Mouse (Mus musculus): ENCODE measurements around the gene Fam43a.

Fam43a gene

GRCm38 (mm10) chr16:30604807-30605137 is 5.2 kb downstream of the Fam43a start:
- no peak for TF ChIP-seq GATA4 (IDR thresholded peaks at IDR 0.05; ENCODE audit: insufficient replicate concordance, low read length)

DNA sequence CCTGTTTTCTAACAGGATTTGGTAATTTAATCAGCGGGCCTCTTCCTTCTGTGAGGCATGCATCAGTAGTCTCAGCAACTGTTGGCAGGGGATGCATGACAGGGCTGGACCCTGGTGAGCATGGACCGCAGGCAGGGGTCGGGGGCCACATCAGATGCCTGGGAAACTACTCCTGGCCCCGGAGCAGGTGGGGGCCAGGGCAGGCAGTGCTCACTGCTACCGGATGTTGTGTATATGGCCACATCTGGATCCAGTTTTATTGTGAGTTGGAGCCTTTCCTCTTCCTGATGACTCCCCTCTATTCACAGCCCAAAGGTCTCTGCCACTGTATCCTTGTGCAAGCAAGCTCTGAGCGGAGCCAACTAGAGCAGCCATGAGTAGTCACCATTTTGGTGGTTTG is 6.0 kb downstream of the Fam43a start:
- TF ChIP-seq GATA4 (IDR thresholded peaks at IDR 0.05; ENCODE audit: insufficient replicate concordance, low read length) = no peak

DNA sequence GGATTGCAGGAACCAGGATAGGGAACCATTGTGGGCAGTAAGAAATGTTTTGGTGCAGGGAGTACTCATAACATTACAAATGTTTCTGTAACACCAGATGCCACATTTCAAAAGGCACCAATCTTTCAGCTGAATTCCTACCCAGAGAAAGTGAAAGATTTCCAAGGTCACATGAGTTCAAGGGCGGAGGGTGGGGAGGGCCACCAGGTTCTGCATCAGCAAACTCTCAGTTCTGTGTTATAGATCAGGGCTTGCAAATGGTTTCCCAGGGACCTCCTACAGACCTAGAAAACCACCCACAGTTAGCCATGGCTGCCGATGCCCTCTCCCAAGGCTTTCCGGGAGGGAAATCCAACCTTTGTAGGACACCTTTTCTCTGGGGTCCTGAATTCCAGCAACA is 8.3 kb downstream of the Fam43a start:
- no peak for TF ChIP-seq GATA4 (IDR thresholded peaks at IDR 0.05; ENCODE audit: insufficient replicate concordance, low read length)

GRCm38 (mm10) chr16:30611331-30611730 is 11.8 kb downstream of the Fam43a start:
- no peak for TF ChIP-seq GATA4 (IDR thresholded peaks at IDR 0.05; ENCODE audit: insufficient replicate concordance, low read length)

GRCm38 (mm10) chr16:30613122-30613521 is 13.6 kb downstream of the Fam43a start:
- no peak for TF ChIP-seq GATA4 (IDR thresholded peaks at IDR 0.05; ENCODE audit: insufficient replicate concordance, low read length)

DNA sequence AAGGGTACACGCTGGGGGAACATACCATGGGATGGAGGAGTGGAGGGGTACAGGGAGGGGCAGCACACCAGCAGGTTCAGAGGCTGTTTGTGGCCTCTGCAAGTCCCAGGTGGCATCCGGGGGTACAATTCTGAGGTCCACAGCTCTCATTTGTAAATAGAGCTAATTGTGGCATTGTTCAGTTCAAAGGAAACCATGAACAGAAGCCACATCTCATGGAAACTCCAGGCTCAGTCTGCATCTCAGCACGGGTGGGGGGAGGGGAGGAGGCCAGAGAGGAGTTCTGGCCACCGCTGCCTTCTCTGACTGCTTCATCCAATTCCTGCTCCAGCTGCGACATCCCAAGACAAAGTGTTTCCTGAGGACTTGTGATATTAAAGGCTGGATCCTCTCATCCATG is 14.6 kb downstream of the Fam43a start:
- TF ChIP-seq GATA4 (IDR thresholded peaks at IDR 0.05; ENCODE audit: insufficient replicate concordance, low read length) = no peak

- no peak for TF ChIP-seq GATA4 (IDR thresholded peaks at IDR 0.05; ENCODE audit: insufficient replicate concordance, low read length)
These were observed 15.3 kb downstream of the Fam43a start for GRCm38 (mm10) chr16:30614705-30615317.

DNA sequence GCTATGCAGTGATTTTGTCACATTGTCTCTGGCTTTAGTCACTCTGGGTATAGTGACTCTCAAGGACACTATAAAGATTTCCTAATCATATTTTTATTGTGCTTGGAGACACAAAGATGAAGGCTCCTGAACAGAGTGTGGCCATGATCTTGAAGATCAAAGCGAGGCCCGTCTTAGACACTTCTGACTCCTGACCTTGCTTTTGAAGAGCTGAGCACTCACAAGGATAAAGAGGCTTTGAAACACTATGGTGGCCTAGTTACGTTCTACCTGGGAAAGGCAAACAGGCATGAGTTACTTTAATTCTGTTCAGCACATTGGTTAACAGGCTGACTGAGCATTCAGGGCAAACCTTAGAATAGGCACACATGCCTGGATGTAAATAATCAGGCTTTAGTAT is 16.8 kb downstream of the Fam43a start:
- TF ChIP-seq GATA4 (IDR thresholded peaks at IDR 0.05; ENCODE audit: insufficient replicate concordance, low read length) = no peak

DNA sequence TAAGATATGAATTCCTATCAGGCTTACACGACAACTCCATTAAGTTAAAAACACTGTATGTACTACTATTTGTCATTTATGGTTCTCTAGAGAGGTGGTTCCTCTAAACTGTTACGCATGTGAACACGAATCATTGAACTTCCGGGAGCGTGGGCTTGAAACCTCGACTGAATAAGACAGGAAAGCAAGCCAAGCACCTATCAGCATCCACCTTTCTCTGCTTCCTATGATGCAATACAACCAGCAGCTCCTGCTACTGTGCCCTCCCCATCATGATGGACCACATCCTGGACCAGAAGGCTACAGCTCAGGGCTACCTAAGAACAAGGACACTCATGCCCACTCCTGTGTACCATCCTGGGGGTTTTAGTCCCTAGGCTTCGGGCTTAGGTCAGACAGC is 24.1 kb downstream of the Fam43a start:
- no peak for TF ChIP-seq GATA4 (IDR thresholded peaks at IDR 0.05; ENCODE audit: insufficient replicate concordance, low read length)

DNA sequence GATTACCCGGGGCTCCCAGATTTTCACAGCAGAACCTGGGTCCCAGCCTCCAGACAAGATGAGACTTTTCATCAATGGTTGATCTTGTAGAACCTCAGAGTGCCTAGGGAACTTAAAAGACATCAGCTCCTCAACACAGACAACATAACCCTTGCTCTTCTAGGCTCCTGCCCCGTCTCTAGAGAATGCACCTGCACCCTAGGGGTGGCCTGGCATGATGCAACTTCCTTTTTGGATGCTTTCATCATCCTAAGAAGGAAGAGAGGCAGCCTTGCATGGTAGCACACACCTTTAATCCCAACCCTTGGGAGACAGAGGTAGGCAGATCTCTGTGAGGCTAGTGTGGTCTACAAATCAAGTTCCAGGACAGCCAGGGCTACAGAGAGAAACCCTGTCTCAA is 25.1 kb downstream of the Fam43a start:
- no peak for TF ChIP-seq GATA4 (IDR thresholded peaks at IDR 0.05; ENCODE audit: insufficient replicate concordance, low read length)

DNA sequence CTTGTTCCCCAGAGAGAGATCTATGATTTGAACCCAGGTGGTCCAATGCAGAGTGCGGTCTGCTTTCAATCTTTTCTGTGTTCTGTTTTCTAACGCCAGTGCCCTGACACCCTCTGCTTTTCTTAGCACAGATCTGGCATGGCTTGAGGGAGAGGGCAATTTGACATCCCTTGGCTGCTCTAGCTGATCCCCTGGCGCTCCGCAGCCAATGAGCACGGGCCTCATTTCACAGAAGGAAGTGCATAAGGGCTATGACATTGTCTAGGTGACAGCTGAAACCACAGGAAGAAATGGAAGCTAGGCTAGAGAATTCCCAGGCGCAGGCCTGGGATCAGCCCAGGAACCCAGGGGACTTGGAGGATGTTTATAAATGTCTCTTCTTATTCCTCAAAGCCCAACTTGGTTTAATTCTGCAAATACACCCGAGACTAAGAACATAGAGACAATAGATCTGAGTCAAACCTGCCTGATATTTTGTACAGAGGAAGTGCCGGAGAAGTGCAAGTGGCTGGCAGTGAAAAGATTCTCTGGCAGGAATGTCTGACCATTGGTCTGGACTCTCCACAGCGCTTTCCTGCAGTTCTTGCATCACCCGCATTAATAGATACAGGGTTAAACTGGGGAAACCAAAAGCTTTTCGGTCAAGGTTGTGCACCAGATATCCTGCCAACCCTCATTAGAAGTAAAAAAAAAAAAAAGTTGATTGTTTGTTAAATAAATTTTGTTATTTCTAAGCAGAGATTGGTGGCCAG is 28.2 kb downstream of the Fam43a start:
- TF ChIP-seq GATA4 (IDR thresholded peaks at IDR 0.05; ENCODE audit: insufficient replicate concordance, low read length) = no peak

DNA sequence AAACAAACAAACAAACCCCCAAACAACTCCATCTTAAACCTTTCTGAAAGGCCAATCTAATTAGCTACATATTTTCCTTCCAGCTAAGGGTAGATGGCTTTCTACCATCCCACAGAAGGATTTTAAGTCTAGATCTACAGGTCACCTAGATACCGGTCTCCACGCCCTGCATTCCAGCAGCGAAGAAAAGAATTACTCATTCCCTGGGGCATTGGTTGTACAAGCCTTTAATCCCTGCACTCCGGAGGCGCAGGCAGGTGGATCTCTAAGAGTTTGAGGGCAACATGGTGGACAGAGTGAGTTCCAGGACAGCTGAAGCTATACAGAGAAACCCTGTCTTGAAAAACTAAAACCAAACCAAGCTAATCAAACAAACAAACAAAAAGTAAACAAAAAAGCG is 28.9 kb downstream of the Fam43a start:
- no peak for TF ChIP-seq GATA4 (IDR thresholded peaks at IDR 0.05; ENCODE audit: insufficient replicate concordance, low read length)

- TF ChIP-seq GATA4 (IDR thresholded peaks at IDR 0.05; ENCODE audit: insufficient replicate concordance, low read length) = no peak
These were observed 30.0 kb downstream of the Fam43a start for GRCm38 (mm10) chr16:30629509-30629908.

DNA sequence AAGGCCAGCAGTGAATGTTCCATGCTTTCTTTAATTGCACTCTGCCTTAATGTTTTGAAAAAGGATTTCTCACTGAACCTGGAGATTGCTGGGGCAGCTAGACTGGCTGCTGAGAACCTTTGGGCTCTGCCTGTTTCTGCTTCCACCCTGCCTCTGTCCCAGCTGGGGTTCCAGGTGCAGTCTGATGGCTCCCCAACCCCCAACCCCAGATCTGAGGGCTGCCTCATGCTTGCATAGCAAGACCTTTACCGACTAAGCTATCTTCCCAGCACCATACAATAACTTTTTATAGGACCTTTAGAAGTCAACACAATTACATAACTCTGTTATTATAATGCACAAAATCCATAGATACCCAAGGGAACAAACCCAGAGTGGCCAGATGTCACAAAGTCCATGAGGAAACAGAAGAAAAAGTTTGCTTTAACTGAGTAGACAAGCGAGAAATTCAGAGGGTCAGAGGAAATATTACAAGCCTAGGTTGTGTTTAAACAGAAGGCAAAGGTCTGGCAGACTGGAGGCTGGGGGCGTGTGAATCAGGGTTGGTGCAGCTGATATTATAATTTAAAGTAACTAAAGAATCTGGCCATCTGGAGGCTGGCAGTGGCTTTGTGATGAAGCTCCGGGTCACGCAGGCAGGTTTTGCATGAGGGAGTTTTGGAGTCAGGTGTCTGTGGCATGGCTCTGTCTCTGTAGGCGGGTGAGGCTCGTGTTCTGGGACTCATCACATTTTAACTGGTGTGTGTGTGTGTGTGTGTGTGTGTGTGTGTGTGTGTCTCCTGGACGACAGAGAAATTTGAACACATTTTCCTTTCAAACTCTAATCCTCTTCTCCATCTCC is 34.6 kb downstream of the Fam43a start:
- TF ChIP-seq GATA4 (IDR thresholded peaks at IDR 0.05; ENCODE audit: insufficient replicate concordance, low read length) = no peak

DNA sequence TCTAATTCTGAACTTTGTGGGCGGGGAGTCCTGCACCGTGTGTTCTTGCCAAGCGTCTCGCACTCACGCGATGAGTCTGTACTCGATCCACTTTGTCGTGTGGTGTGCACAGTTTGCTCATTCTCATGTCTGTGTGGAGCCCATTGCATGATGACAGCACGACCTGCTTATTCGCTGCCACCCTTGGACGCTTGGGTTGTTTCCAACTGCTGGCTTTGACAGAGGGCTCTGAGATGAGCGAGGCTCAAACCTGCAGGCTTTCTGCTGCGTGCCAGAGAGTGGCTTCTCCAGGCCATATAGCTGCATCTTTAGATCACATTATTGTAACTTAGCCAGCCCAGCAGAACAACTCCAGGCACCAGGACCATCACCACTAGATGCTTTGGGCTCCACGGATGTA is 39.1 kb downstream of the Fam43a start:
- no peak for TF ChIP-seq GATA4 (IDR thresholded peaks at IDR 0.05; ENCODE audit: insufficient replicate concordance, low read length)

GRCm38 (mm10) chr16:30640591-30640990 is 41.1 kb downstream of the Fam43a start:
- TF ChIP-seq GATA4 (IDR thresholded peaks at IDR 0.05; ENCODE audit: insufficient replicate concordance, low read length) = no peak
